Mouse (Mus musculus) intestine, postnatal 0 days (tissue): Measurements from ENCODE around the gene Smc6. TPM values are rescaled to one million over a fixed set of nuclear protein-coding genes. Genes with fewer than 3 reads are reported as not detected.

ENCODE experiments used
- ATAC-seq: fragments of 200-750 bp; cut with Nextera tagmentation; 2 replicates; pipeline ENCODE4 v1.8.0; 2017; ENCODE audit warnings: mild to moderate bottlenecking, moderate TSS enrichment, moderate library complexity
- H3K27ac ChIP-seq: fragments of 300-500 bp; sonication (generic); 2 replicates; pipeline ENCODE4 v1.5.1; 2014; ENCODE audit warnings: mild to moderate bottlenecking, low read depth, low read length, moderate library complexity
- H3K27me3 ChIP-seq: fragments of 300-500 bp; sonication (generic); replicated peaks from 2 replicates; pipeline ENCODE4 v1.6.1; 2014; ENCODE audit warnings: low read length, mixed read lengths; ENCODE audit not compliant: control insufficient read depth, insufficient read depth
- H3K36me3 ChIP-seq: fragments of 300-500 bp; sonication (generic); 2 replicates; pipeline ENCODE4 v1.6.1; 2014; ENCODE audit warnings: mild to moderate bottlenecking, moderate library complexity; ENCODE audit not compliant: control insufficient read depth, insufficient read depth
- H3K4me1 ChIP-seq: fragments of 300-500 bp; sonication (generic); replicated peaks from 2 replicates; pipeline ENCODE4 v1.6.1; 2014; ENCODE audit warnings: antibody characterized with exemption, low read length, mixed read lengths; ENCODE audit not compliant: control insufficient read depth, insufficient read depth
- H3K4me2 ChIP-seq: fragments of 300-500 bp; sonication (generic); replicated peaks from 2 replicates; pipeline ENCODE4 v1.6.1; 2014; ENCODE audit warnings: low read depth, mild to moderate bottlenecking, moderate library complexity
- H3K4me3 ChIP-seq: fragments of 300-500 bp; sonication (generic); 2 replicates; pipeline ENCODE4 v1.5.1; 2014; ENCODE audit warnings: low read depth, low read length
- H3K9ac ChIP-seq: fragments of 300-500 bp; sonication (generic); 2 replicates; pipeline ENCODE4 v1.6.1; 2014; ENCODE audit warnings: mild to moderate bottlenecking, low read depth, low read length
- H3K9me3 ChIP-seq: fragments of 300-500 bp; sonication (generic); 2 replicates; pipeline ENCODE4 v1.6.1; 2016; ENCODE audit warnings: mixed run types; ENCODE audit not compliant: control insufficient read depth
- CTCF ChIP-seq: sonication (generic); IDR thresholded peaks from 2 replicates; pipeline ENCODE4 v1.5.1; 2016; ENCODE audit warnings: low read depth, mild to moderate bottlenecking, control low read depth, antibody characterized with exemption, moderate library complexity
- WGBS: fragments of 180-500 bp; shearing (Covaris S2); extraction: QIAGEN DNeasy Blood & Tissue Kit; methylation state at CpG from one replicate; pipeline ENCODE4 v1.1.7; 2014; 5-methylcytosine and 5-hydroxymethylcytosine counted together
- polyA plus RNA-seq: library from polyadenylated mRNA; unstranded; fragments of >200 nt; fragmentation: Nextera tagmentation; extraction: Ambion mirVana; gene quantifications from 2 replicates; pipeline ENCODE4 v1.2.1, GENCODE M21; 2015

The Smc6 gene
- polyA plus RNA-seq, 1 experiment from 2014 or later: 73.6 TPM

DNA sequence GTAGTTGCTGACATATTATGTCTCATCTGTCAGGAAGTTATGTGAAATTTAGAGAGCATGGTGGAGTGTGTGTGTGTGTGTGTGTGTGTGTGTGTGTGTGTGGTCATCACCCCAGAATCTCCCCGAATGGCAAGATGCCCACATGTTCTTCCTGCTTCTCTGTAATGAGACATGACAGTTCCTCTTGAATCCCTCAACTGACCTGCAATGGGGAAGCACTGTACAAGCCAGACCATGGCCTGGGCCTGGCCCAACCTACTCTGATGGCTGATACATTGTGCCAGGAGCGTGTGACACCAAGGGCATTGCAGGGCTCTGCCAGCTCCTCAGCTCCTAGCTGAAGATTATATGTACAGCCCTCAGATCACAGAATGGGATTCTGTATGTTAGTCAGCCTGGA, 72.6 kb downstream of the Smc6 start:
- H3K9me3 ChIP-seq: no peaks in the 10 kb centered on the region

DNA sequence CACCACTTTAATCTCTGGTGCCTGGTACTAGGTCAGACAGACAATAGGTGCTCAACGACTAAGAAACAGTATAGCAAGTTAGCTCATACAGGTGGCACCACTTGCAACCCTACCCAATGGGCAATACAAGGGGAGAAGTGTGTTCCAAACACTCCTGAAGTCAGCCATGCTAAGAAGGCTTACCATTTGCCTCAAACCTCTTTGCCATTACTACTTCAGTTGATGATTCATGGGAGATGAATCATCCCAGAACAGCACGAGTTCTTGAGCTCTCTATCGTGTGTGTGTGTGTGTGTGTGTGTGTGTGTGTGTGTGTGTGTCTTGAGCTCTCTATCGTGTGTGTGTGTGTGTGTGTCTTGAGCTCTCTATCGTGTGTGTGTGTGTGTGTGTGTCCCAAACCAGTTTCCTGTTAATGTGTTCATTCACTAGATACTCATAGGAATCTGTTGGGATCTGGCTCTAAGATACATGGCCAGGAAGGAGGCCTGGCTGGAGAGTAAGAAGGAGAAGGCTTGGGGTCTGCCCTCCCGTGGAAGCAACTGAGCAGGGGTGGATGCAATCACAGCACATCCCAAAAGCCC, 76.4 kb downstream of the Smc6 start:
- Histone ChIP-seq H3K4me2 (no peak overlapping the region), H3K27me3 (no peaks in the 10 kb centered on the region), H3K4me1 (no peaks in the 10 kb centered on the region), H3K9me3 (no peaks in the 10 kb centered on the region), H3K4me3 (no peak overlapping the region), H3K36me3 (no peaks in the 10 kb centered on the region), H3K9ac (no peak overlapping the region), H3K27ac (no peak overlapping the region)
- no peak for ATAC-seq
- WGBS: 73% methylated on average over 6 of the region's 6 CpGs
- TF ChIP-seq CTCF: no peak

More for the DNA sequence above, 72.6 kb downstream of the Smc6 start:
- no peak for TF ChIP-seq CTCF
- Histone ChIP-seq H3K4me2 (no peak overlapping the region), H3K9ac (no peak overlapping the region), H3K4me3 (no peak overlapping the region), H3K4me1 (no peaks in the 10 kb centered on the region), H3K36me3 (no peaks in the 10 kb centered on the region), H3K27ac (no peak overlapping the region), H3K27me3 (no peaks in the 10 kb centered on the region)
- no peak for ATAC-seq
- WGBS: 90% methylated on average over 2 of the region's 2 CpGs

DNA sequence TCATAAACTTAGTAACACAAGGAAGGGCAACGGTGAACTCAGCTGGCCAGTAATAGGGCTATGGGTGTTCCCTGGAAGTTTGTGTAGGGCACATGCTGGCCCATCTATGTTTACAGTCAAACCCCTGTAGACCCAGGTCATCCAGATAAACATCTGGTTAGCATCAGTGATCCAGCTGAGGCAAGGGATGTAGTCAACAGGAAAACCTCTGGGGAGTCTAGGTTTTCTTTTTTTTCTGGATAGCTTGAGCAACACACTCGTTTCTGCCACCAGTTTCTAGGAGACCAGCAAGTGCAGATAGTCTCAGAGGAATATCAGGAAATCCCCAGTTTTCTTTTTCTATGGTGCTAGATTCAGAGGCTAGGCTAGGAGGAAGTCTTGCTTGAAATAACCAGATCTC, 80.3 kb downstream of the Smc6 start:
- Histone ChIP-seq H3K27ac (no peak overlapping the region), H3K4me3 (no peak overlapping the region), H3K27me3 (no peaks in the 10 kb centered on the region), H3K36me3 (no peaks in the 10 kb centered on the region), H3K9me3 (no peaks in the 10 kb centered on the region), H3K4me1 (no peaks in the 10 kb centered on the region), H3K9ac (no peak overlapping the region), H3K4me2 (no peak overlapping the region)
- no peak for ATAC-seq
- 54% methylated on average over 2 of the region's 2 CpGs for WGBS
- TF ChIP-seq CTCF: no peak

DNA sequence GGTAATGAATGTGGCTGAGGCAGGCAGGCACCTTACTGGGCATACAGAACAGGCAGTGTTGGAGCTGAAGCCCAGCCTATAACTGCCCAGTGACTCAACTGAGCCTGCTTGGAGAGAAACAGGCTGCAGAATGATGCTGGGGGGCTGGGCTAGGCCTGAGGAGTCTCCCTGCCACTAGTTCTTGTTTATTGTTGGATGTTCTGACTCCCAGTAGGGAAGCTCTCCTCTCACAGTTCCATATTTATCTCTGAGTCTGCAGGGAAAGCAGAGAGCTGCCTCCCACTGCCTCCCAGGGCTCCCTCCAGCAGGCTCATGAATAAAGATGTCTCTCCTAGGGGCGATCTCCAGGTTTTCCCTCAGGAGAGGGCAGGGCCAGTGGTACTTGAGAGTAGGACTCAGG, 82.7 kb downstream of the Smc6 start:
- Histone ChIP-seq H3K4me1 (no peaks in the 10 kb centered on the region), H3K27ac (no peak overlapping the region), H3K4me3 (no peak overlapping the region), H3K27me3 (no peaks in the 10 kb centered on the region), H3K9me3 (no peaks in the 10 kb centered on the region), H3K9ac (no peak overlapping the region), H3K36me3 (no peaks in the 10 kb centered on the region), H3K4me2 (no peak overlapping the region)
- TF ChIP-seq CTCF: no peak
- no peak for ATAC-seq
- WGBS: 28% methylated on average over 1 of the region's 1 CpGs

DNA sequence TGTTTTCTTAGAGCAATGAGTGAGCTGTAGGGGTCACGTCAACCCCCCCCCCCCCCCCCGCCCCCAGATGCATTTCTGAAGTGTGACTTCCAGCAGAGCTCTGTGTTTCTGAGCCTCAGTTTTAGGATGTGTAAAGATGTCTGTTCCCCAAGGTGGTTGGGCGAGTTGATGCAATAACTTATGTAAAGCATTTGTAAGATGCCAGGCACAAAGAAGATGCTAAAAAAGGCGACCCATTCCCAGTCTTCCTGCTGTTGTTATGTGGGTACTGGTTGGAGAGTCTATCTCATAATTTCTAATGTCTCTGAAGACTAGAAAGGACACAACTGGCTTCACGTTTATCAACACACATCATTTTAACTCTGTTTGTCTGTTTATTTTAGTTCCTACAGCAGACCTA, 84.2 kb downstream of the Smc6 start:
- Histone ChIP-seq H3K4me2 (no peak overlapping the region), H3K4me3 (no peak overlapping the region), H3K9ac (no peak overlapping the region), H3K27me3 (no peaks in the 10 kb centered on the region), H3K4me1 (no peaks in the 10 kb centered on the region), H3K36me3 (no peaks in the 10 kb centered on the region), H3K27ac (no peak overlapping the region), H3K9me3 (no peaks in the 10 kb centered on the region)
- no peak for TF ChIP-seq CTCF
- no peak for ATAC-seq
- 49% methylated on average over 5 of the region's 5 CpGs for WGBS

DNA sequence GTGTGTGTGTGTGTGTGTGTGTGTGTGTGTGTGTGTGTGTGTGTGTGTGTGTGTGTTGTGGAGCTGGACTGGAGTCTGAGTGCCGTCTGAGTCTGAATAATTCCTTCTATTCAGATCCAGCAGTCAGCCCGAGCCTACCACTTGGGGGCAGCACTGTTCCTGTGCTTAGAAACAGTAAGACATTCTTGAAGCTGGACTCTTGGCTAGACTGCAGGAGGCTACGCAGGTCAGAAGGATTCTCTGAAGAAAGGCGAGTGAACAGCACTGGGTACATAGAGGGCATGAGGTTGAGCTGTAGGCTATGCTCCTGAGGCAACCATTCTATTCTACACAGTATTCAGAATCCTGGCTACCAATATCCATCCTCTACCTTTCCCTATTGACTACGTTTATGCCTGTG, 85.2 kb downstream of the Smc6 start:
- WGBS: 34% methylated on average over 5 of the region's 5 CpGs
- H3K4me1 ChIP-seq: no peaks in the 10 kb centered on the region
- no peaks in the 10 kb centered on the region for H3K36me3 ChIP-seq
- no peaks in the 10 kb centered on the region for H3K27me3 ChIP-seq
- H3K4me2 ChIP-seq: no peak overlapping the region
- H3K9me3 ChIP-seq: no peaks in the 10 kb centered on the region
- peak; percentile 89 for TF ChIP-seq CTCF
- no peak overlapping the region for H3K9ac ChIP-seq
- ATAC-seq: no peak
- no peak overlapping the region for H3K27ac ChIP-seq
- no peak overlapping the region for H3K4me3 ChIP-seq

DNA sequence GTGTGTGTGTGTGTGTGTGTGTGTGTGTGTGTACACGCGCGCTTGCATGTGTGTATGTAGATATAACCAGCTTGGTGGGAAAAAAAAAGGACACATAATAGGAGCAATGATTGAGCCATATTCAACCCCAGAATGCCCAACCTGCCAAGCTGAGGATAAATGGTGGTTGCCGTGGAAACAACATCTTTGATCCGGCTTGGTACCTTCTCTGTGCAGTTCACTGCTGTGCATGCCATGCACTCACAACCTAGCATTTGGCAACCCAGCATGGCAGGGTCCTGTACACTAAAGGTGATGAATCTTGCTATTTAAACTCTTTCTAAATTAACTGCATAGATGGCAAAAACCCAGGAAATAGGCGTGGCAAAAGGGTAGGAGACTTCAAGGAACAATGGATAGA, 96.7 kb downstream of the Smc6 start:
- Histone ChIP-seq H3K9me3 (no peaks in the 10 kb centered on the region), H3K27ac (no peak overlapping the region), H3K4me2 (no peak overlapping the region), H3K4me1 (no peaks in the 10 kb centered on the region), H3K36me3 (no peaks in the 10 kb centered on the region), H3K27me3 (no peaks in the 10 kb centered on the region), H3K4me3 (no peak overlapping the region), H3K9ac (no peak overlapping the region)
- TF ChIP-seq CTCF: no peak
- WGBS: 89% methylated on average over 6 of the region's 6 CpGs
- no peak for ATAC-seq
